Mouse (Mus musculus) embryonic facial prominence, embryonic 15.5 days (tissue): Measurements from ENCODE around the gene Calm3. TPM values are rescaled to one million over a fixed set of nuclear protein-coding genes. Genes with fewer than 3 reads are reported as not detected.

Experiments used
- ATAC-seq: fragments of 200-750 bp; cut with Nextera tagmentation; 2 replicates; pipeline ENCODE4 v1.8.0; 2017; ENCODE audit warnings: low read depth, moderate TSS enrichment; ENCODE audit not compliant: insufficient number of reproducible peaks, low FRiP score, low TSS enrichment
- H3K27ac ChIP-seq: fragments of 300-500 bp; sonication (generic); replicated peaks from 2 replicates; pipeline ENCODE4 v1.5.1; 2015; ENCODE audit warnings: mild to moderate bottlenecking, inconsistent platforms
- H3K27me3 ChIP-seq: fragments of 300-500 bp; sonication (generic); 2 replicates; pipeline ENCODE4 v1.6.1; 2015; ENCODE audit warnings: inconsistent platforms
- H3K36me3 ChIP-seq: fragments of 300-500 bp; sonication (generic); 2 replicates; pipeline ENCODE4 v1.6.1; 2015; ENCODE audit warnings: mild to moderate bottlenecking, inconsistent platforms
- H3K4me1 ChIP-seq: fragments of 300-500 bp; sonication (generic); 2 replicates; pipeline ENCODE4 v1.6.1; 2015; ENCODE audit warnings: inconsistent platforms
- H3K4me2 ChIP-seq: fragments of 300-500 bp; sonication (generic); replicated peaks from 2 replicates; pipeline ENCODE4 v1.6.1; 2015; ENCODE audit warnings: mild to moderate bottlenecking, inconsistent platforms
- H3K4me3 ChIP-seq: fragments of 300-500 bp; sonication (generic); replicated peaks from 2 replicates; pipeline ENCODE4 v1.5.1; 2015; ENCODE audit warnings: mild to moderate bottlenecking, inconsistent platforms
- H3K9ac ChIP-seq: fragments of 300-500 bp; sonication (generic); 2 replicates; pipeline ENCODE4 v1.6.1; 2015; ENCODE audit warnings: inconsistent platforms
- H3K9me3 ChIP-seq: fragments of 300-500 bp; sonication (generic); replicated peaks from 2 replicates; pipeline ENCODE4 v1.6.1; 2016; ENCODE audit warnings: inconsistent platforms
- WGBS: fragments of 180-500 bp; shearing (Covaris S2); methylation state at CpG from one replicate; pipeline ENCODE4 v1.1.7; 2015; 5-methylcytosine and 5-hydroxymethylcytosine counted together
- polyA plus RNA-seq: library from polyadenylated mRNA; unstranded; fragments of >200 nt; fragmentation: Nextera tagmentation; extraction: Ambion mirVana; gene quantifications from 2 replicates; pipeline ENCODE4 v1.2.1, GENCODE M21; 2015

Gene Calm3
- polyA plus RNA-seq, 1 experiment from 2014 or later: 138 TPM

GRCm38 (mm10) chr7:16874190-16874589 lies 49.7 kb downstream of the Calm3 start:
- Histone ChIP-seq H3K9ac (no peak overlapping the region), H3K36me3 (peaks cover 25% of the 10 kb centered on the region)
- WGBS: 4% methylated on average over 17 of the region's 17 CpGs

GRCm38 (mm10) chr7:16873392-16873791 lies 50.5 kb downstream of the Calm3 start:
- no peak overlapping the region for H3K4me3 ChIP-seq
- no peak overlapping the region for H3K4me2 ChIP-seq
- H3K36me3 ChIP-seq: peaks cover 28% of the 10 kb centered on the region
- no peaks in the 10 kb centered on the region for H3K9me3 ChIP-seq
- H3K9ac ChIP-seq: no peak overlapping the region
- no peak overlapping the region for H3K27ac ChIP-seq
- H3K4me1 ChIP-seq: peaks cover 27% of the 10 kb centered on the region
- H3K27me3 ChIP-seq: no peaks in the 10 kb centered on the region
- 91% methylated on average over 4 of the region's 4 CpGs for WGBS
- ATAC-seq: no peak

More at GRCm38 (mm10) chr7:16874190-16874589, 49.7 kb downstream of the Calm3 start:
- H3K4me3 ChIP-seq: peak overlapping the region; percentile 87
- no peaks in the 10 kb centered on the region for H3K9me3 ChIP-seq
- no peaks in the 10 kb centered on the region for H3K27me3 ChIP-seq
- peak overlapping the region; percentile 89 for H3K4me2 ChIP-seq
- H3K4me1 ChIP-seq: peaks cover 27% of the 10 kb centered on the region
- H3K27ac ChIP-seq: peak overlapping the region; percentile 96
- ATAC-seq: no peak

- no peak overlapping the region for H3K4me3 ChIP-seq
- peaks cover 34% of the 10 kb centered on the region for H3K36me3 ChIP-seq
- no peak for ATAC-seq
- peaks cover 27% of the 10 kb centered on the region for H3K4me1 ChIP-seq
- 89% methylated on average over 9 of the region's 9 CpGs for WGBS
- no peaks in the 10 kb centered on the region for H3K9me3 ChIP-seq
- H3K9ac ChIP-seq: no peak overlapping the region
- H3K27me3 ChIP-seq: no peaks in the 10 kb centered on the region
- no peak overlapping the region for H3K27ac ChIP-seq
- no peak overlapping the region for H3K4me2 ChIP-seq
Observed at GRCm38 (mm10) chr7:16872478-16872877, 51.4 kb downstream of the Calm3 start.

- no peak overlapping the region for H3K4me2 ChIP-seq
- no peak for ATAC-seq
- WGBS: 77% methylated on average over 10 of the region's 10 CpGs
- H3K9me3 ChIP-seq: no peaks in the 10 kb centered on the region
- H3K4me1 ChIP-seq: peaks cover 19% of the 10 kb centered on the region
- no peaks in the 10 kb centered on the region for H3K27me3 ChIP-seq
- H3K36me3 ChIP-seq: peaks cover 42% of the 10 kb centered on the region
- no peak overlapping the region for H3K27ac ChIP-seq
- H3K4me3 ChIP-seq: no peak overlapping the region
- H3K9ac ChIP-seq: no peak overlapping the region
Observed at GRCm38 (mm10) chr7:16871600-16871999, 52.3 kb downstream of the Calm3 start.

GRCm38 (mm10) chr7:16869497-16869896 lies 54.4 kb downstream of the Calm3 start:
- Histone ChIP-seq H3K9ac (no peak overlapping the region), H3K4me1 (peaks cover 5% of the 10 kb centered on the region), H3K27me3 (no peaks in the 10 kb centered on the region), H3K27ac (0 out of 2 replicates have a peak overlapping the region, but pooled peaks have one; percentile 25), H3K36me3 (peaks cover 60% of the 10 kb centered on the region), H3K9me3 (no peaks in the 10 kb centered on the region), H3K4me3 (no peak overlapping the region), H3K4me2 (peak overlapping the region; percentile 27)
- ATAC-seq: peak; percentile 87
- 22% methylated on average over 16 of the region's 16 CpGs for WGBS

- Histone ChIP-seq H3K27ac (no peak overlapping the region), H3K27me3 (no peaks in the 10 kb centered on the region), H3K4me2 (no peak overlapping the region), H3K4me3 (no peak overlapping the region), H3K4me1 (no peaks in the 10 kb centered on the region), H3K9ac (no peak overlapping the region), H3K36me3 (peaks cover 75% of the 10 kb centered on the region), H3K9me3 (no peaks in the 10 kb centered on the region)
- whole genome bisulfite sequencing: 88% methylated on average over 3 of the region's 3 CpGs
- no peak for ATAC-seq
Observed at GRCm38 (mm10) chr7:16867488-16867887, 56.4 kb downstream of the Calm3 start.

Other genes with a start within 250 kb of the Calm3 start
- gene Ceacam15, start 248.4 kb downstream of the Calm3 start, polyA plus RNA-seq: not detected in 2 replicates
- gene Ceacam9, start 202.2 kb downstream of the Calm3 start, polyA plus RNA-seq: not detected in 2 replicates
- gene Ap2s1, start 185.7 kb downstream of the Calm3 start, polyA plus RNA-seq: 273 and 275 TPM in 2 replicates
- gene Slc1a5, start 142.8 kb downstream of the Calm3 start, polyA plus RNA-seq: 34.5 and 35.5 TPM in 2 replicates
- 108 and 114 TPM in 2 replicates for gene Strn4, start 108.2 kb downstream of the Calm3 start, polyA plus RNA-seq
- gene Fkrp, start 107.4 kb downstream of the Calm3 start, polyA plus RNA-seq: 27.8 and 30.3 TPM in 2 replicates
- 22.1 and 23.0 TPM in 2 replicates for gene Prkd2, start 81.2 kb downstream of the Calm3 start, polyA plus RNA-seq
- gene Dact3, start 48.8 kb downstream of the Calm3 start, polyA plus RNA-seq: 5.4 and 6.3 TPM in 2 replicates
- gene Gng8, start 32.3 kb downstream of the Calm3 start, polyA plus RNA-seq: 27.8 and 36.3 TPM in 2 replicates
- 2.5 and 3.1 TPM in 2 replicates for gene Ptgir, start 17.6 kb downstream of the Calm3 start, polyA plus RNA-seq
- 22.4 and 26.0 TPM in 2 replicates for gene Pnmal2, start 20.6 kb upstream of the Calm3 start, polyA plus RNA-seq
- 1.8 and 2.9 TPM in 2 replicates for gene Pnmal1, start 35.6 kb upstream of the Calm3 start, polyA plus RNA-seq
- gene Gm42372, start 59.0 kb upstream of the Calm3 start, polyA plus RNA-seq: 0.28 and 0.32 TPM in 2 replicates
- 41.5 and 43.9 TPM in 2 replicates for gene Ccdc8, start 68.6 kb upstream of the Calm3 start, polyA plus RNA-seq
- gene Ppp5c, start 103.8 kb upstream of the Calm3 start, polyA plus RNA-seq: 112 and 113 TPM in 2 replicates
- 27.9 and 31.2 TPM in 2 replicates for gene Hif3a, start 138.3 kb upstream of the Calm3 start, polyA plus RNA-seq
- gene Psg16, start 149.9 kb upstream of the Calm3 start, polyA plus RNA-seq: 0.11 and 0.13 TPM in 2 replicates
- gene Ceacam3, start 226.2 kb upstream of the Calm3 start, polyA plus RNA-seq: not detected in 2 replicates